Mouse (Mus musculus): ENCODE measurements at regions not wholly inside any gene's neighbourhood (a gene's known extent, or its start where the extent isn't known, plus 50 kb on each side); places are given as distances from the start of the nearest gene placed in this dataset.

DNA sequence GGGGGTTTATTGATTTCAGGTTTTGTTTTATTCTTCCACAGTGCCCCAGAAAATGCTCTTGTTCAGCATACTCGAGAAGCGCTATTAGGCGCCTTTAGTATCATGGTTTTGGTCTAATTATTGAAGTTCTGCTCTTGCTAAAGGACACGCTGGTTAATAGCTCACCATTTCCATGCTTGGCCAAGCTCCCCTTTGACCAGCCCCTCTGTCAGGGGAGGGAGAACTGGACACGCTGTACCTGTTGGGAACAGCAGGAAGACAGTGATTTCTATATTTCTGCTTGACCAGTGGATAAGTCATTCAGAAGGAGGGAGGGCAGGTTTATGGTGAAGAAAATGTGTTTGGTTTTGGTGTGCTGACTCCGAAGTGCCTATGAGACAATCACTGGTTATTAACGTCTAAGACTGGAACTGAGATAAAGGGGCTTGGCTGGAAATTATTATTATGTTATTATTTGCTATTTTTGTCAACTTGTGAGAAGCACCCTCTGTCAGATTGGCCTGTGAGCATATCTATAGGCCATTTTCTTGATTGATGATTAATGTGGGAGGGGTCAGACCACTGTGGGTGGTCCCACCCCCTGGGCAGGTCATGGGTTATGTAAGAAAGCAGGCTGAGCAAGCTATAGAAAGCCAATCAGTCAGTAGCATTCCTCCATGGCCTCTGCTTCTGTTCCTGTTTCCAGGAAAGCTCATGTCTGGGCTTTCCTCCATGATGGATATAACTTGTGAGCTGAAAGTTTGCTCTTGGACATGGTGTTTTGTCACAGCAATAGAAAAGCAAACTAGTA is 51.2 kb upstream of the Tanc2 start:
- DNase-seq: no peak

- no peak for DNase-seq
Observed at GRCm38 (mm10) chr11:105532616-105533015, 57.2 kb upstream of the Tanc2 start.

- no peak for DNase-seq
Observed at GRCm38 (mm10) chr11:105530711-105531157, 59.1 kb upstream of the Tanc2 start.

GRCm38 (mm10) chr11:105526066-105526465 is 63.7 kb upstream of the Tanc2 start:
- no peak for DNase-seq

- DNase-seq: peak; percentile 18
Observed at GRCm38 (mm10) chr11:105525608-105526007, 64.2 kb upstream of the Tanc2 start.

- no peak for DNase-seq
Observed at GRCm38 (mm10) chr11:105524400-105524799, 65.4 kb upstream of the Tanc2 start.

- DNase-seq: no peak
Observed at GRCm38 (mm10) chr11:105523765-105524164, 66.0 kb upstream of the Tanc2 start.

- no peak for DNase-seq
Observed at GRCm38 (mm10) chr11:105520398-105520797, 63.9 kb upstream of the March10 start.

- DNase-seq: no peak
Observed at GRCm38 (mm10) chr11:105513275-105513674, 56.7 kb upstream of the March10 start.

GRCm38 (mm10) chr11:105510626-105511025 is 54.1 kb upstream of the March10 start:
- no peak for DNase-seq

DNA sequence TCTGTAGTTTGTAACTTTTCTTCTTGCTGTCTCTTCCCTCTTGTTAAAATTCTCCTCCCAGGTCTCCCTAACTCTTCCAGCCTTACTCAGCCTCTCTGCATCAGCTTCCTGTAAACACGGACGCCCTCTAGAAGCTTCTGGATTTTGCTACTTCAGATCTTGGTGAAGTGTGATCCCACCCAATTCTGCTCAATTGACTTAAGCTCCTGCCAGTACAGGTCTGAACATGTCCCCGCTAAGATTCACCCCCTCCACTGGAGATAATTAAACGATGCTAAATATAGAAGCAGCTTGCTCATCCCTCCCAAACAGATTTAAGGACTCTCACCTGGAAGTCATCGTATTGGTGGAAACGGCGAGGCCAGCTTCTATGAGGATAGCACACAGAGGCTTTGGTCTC is 53.5 kb upstream of the March10 start:
- DNase-seq: no peak

- DNase-seq: no peak
Observed at GRCm38 (mm10) chr11:105508660-105509038, 52.1 kb upstream of the March10 start.

- no peak for DNase-seq
Observed at GRCm38 (mm10) chr11:105507972-105508659, 51.6 kb upstream of the March10 start.

- no peak for DNase-seq
Observed at GRCm38 (mm10) chr11:105507332-105507971, 50.9 kb upstream of the March10 start.
